Mouse (Mus musculus) megakaryocyte, adult 5-6 weeks (primary cell): ENCODE results near the gene Tbc1d30. TPM values are rescaled to one million over a fixed set of nuclear protein-coding genes. Genes with fewer than 3 reads are reported as not detected.
A peak's percentile ranks its signal among the peaks of the same experiment; 100 is the strongest.

ENCODE experiments used
- ATAC-seq: 2 replicates; pipeline ENCODE4 v1.8.0; 2016; ENCODE audit warnings: mild to moderate bottlenecking, inconsistent platforms; ENCODE audit not compliant: poor library complexity, severe bottlenecking
- total RNA-seq, 2 experiments: library from RNA; stranded (forward) in 1 of 2; stranded (reverse) in 1 of 2; fragments of 153-499, 151-499 nt in 1 of 2; fragments of 221-1000, 200-1000 nt in 1 of 2; gene quantifications; 2 replicates each; pipeline versions ENCODE4 v1.2.3 to v1.2.4; 2015 to 2017

Gene Tbc1d30
- total RNA-seq, 2 experiments from 2014 or later, result 0.40 to 0.42 TPM

- no peak; the same call in 1 of the 2 replicates for ATAC-seq
Measured at GRCm38 (mm10) chr10:121315321-121316283, 35.5 kb downstream of the Tbc1d30 start.

GRCm38 (mm10) chr10:121314186-121314585 is 36.9 kb downstream of the Tbc1d30 start:
- no peak for ATAC-seq

GRCm38 (mm10) chr10:121313049-121313448 is 38.0 kb downstream of the Tbc1d30 start:
- no peak for ATAC-seq

GRCm38 (mm10) chr10:121310511-121311221 is 40.4 kb downstream of the Tbc1d30 start:
- peak; percentile 63 for ATAC-seq

GRCm38 (mm10) chr10:121309801-121310510 is 41.1 kb downstream of the Tbc1d30 start:
- ATAC-seq, result no peak

GRCm38 (mm10) chr10:121309123-121309655 is 41.9 kb downstream of the Tbc1d30 start:
- no peak for ATAC-seq

- peak; percentile 88 for ATAC-seq
Measured at GRCm38 (mm10) chr10:121305441-121305840, 45.6 kb downstream of the Tbc1d30 start.

GRCm38 (mm10) chr10:121303559-121303958 is 47.5 kb downstream of the Tbc1d30 start:
- ATAC-seq, result no peak

- ATAC-seq, result no peak
Measured at GRCm38 (mm10) chr10:121301868-121302267, 49.2 kb downstream of the Tbc1d30 start.

- no peak for ATAC-seq
Measured at GRCm38 (mm10) chr10:121300659-121301058, 50.4 kb downstream of the Tbc1d30 start.

GRCm38 (mm10) chr10:121297054-121297701 is 53.9 kb downstream of the Tbc1d30 start:
- ATAC-seq, result peak; percentile 79

GRCm38 (mm10) chr10:121294471-121294870 is 56.6 kb downstream of the Tbc1d30 start:
- ATAC-seq, result no peak

- peak; percentile 16 for ATAC-seq
Measured at GRCm38 (mm10) chr10:121293829-121294228, 57.2 kb downstream of the Tbc1d30 start.

GRCm38 (mm10) chr10:121291272-121291917 is 59.7 kb downstream of the Tbc1d30 start:
- ATAC-seq, result no peak

- no peak for ATAC-seq
Measured at GRCm38 (mm10) chr10:121290682-121291078, 60.4 kb downstream of the Tbc1d30 start.

- peak; percentile 82 for ATAC-seq
Measured at GRCm38 (mm10) chr10:121289970-121290681, 61.0 kb downstream of the Tbc1d30 start.

GRCm38 (mm10) chr10:121282926-121283325 is 68.2 kb downstream of the Tbc1d30 start:
- no peak for ATAC-seq

- ATAC-seq, result peak; percentile 15; the same call in 1 of the 2 replicates
Measured at GRCm38 (mm10) chr10:121282436-121282835, 68.6 kb downstream of the Tbc1d30 start.

- no peak for ATAC-seq
Measured at GRCm38 (mm10) chr10:121280943-121281342, 70.1 kb downstream of the Tbc1d30 start.
